Mouse (Mus musculus) cerebellum, adult 9-11 months (tissue): Measurements from ENCODE around the gene Hdac10.

Experiments used
- DNase-seq: peaks from one replicate; pipeline ENCODE4 v3.0.0; 2022

The Hdac10 gene

GRCm38 (mm10) chr15:89128382-89129350 lies at the start of gene Hdac10:
Hdac10 (minus strand) TSS chr15:89128700.
- DNase-seq: peak; percentile 92

GRCm38 (mm10) chr15:89177576-89178259 lies 49.2 kb upstream of the Hdac10 start:
- DNase-seq: peak; percentile 66

GRCm38 (mm10) chr15:89177121-89177520 lies 48.6 kb upstream of the Hdac10 start:
- peak; percentile 85 for DNase-seq

GRCm38 (mm10) chr15:89175411-89176155 lies 47.1 kb upstream of the Hdac10 start:
- peak; percentile 57 for DNase-seq

- DNase-seq: peak; percentile 78
Observed at GRCm38 (mm10) chr15:89174889-89175339, 46.4 kb upstream of the Hdac10 start.

- DNase-seq: peak; percentile 87
Observed at GRCm38 (mm10) chr15:89173906-89174214, 45.4 kb upstream of the Hdac10 start.

GRCm38 (mm10) chr15:89173024-89173905 lies 44.8 kb upstream of the Hdac10 start:
- peak; percentile 75 for DNase-seq

GRCm38 (mm10) chr15:89172276-89172935 lies 43.9 kb upstream of the Hdac10 start:
- peak; percentile 63 for DNase-seq

- DNase-seq: peak; percentile 55
Observed at GRCm38 (mm10) chr15:89171526-89172051, 43.1 kb upstream of the Hdac10 start.

- peak; percentile 69 for DNase-seq
Observed at GRCm38 (mm10) chr15:89170102-89170501, 41.6 kb upstream of the Hdac10 start.

GRCm38 (mm10) chr15:89169431-89169830 lies 40.9 kb upstream of the Hdac10 start:
- DNase-seq: peak; percentile 92

- peak; percentile 73 for DNase-seq
Observed at GRCm38 (mm10) chr15:89168922-89169321, 40.4 kb upstream of the Hdac10 start.

- no peak for DNase-seq
Observed at GRCm38 (mm10) chr15:89165478-89165877, 37.0 kb upstream of the Hdac10 start.

- DNase-seq: no peak
Observed at GRCm38 (mm10) chr15:89161397-89161796, 32.9 kb upstream of the Hdac10 start.

- DNase-seq: no peak
Observed at GRCm38 (mm10) chr15:89158516-89158915, 30.0 kb upstream of the Hdac10 start.

- peak; percentile 78 for DNase-seq
Observed at GRCm38 (mm10) chr15:89157954-89158353, 29.5 kb upstream of the Hdac10 start.

GRCm38 (mm10) chr15:89152312-89152711 lies 23.8 kb upstream of the Hdac10 start:
- no peak for DNase-seq

- no peak for DNase-seq
Observed at GRCm38 (mm10) chr15:89150041-89150390, 21.5 kb upstream of the Hdac10 start.

GRCm38 (mm10) chr15:89149271-89150040 lies 21.0 kb upstream of the Hdac10 start, which contains the start of gene Mapk11:
Mapk11 (minus strand) TSS chr15:89149628.
- DNase-seq: no peak

GRCm38 (mm10) chr15:89148496-89149270 lies 20.2 kb upstream of the Hdac10 start:
- DNase-seq: no peak
